Mouse (Mus musculus): Measurements from ENCODE around the gene Ccdc171. TPM values are rescaled to one million over a fixed set of nuclear protein-coding genes. Genes with fewer than 3 reads are reported as not detected.

Ccdc171 gene
- polyA plus RNA-seq, 1 experiment from 2014 or later: 2.8 TPM

- Histone ChIP-seq H3K27me3 (replicated peaks; ENCODE audit: control insufficient read depth, insufficient read depth, low read length) (no peaks in the 10 kb centered on the region), H3K9me3 (ENCODE audit: control insufficient read depth, low read length) (no peaks in the 10 kb centered on the region), H3K36me3 (ENCODE audit: control insufficient read depth, insufficient read depth, low read length) (no peaks in the 10 kb centered on the region), H3K4me3 (ENCODE audit: low read depth, low read length) (no peak overlapping the region), H3K4me1 (replicated peaks; ENCODE audit: control insufficient read depth, insufficient read depth, low read length) (no peaks in the 10 kb centered on the region), H3K27ac (ENCODE audit: low read depth) (no peak overlapping the region), H3K4me2 (ENCODE audit: low read length) (no peak overlapping the region), H3K9ac (ENCODE audit: low read length) (no peak overlapping the region)
- no peak for DNase-seq (ENCODE audit: low spot score)
- no peak for ATAC-seq (replicated peaks; ENCODE audit: low FRiP score, low TSS enrichment, low read depth)
- WGBS: 88% methylated on average over 4 of the region's 4 CpGs
Measured at GRCm38 (mm10) chr4:83651453-83651852, 126.1 kb downstream of the Ccdc171 start.

GRCm38 (mm10) chr4:83655396-83655795 lies 130.1 kb downstream of the Ccdc171 start:
- DNase-seq (ENCODE audit: low spot score) (no peak), ATAC-seq (replicated peaks; ENCODE audit: low FRiP score, low TSS enrichment, low read depth) (no peak)
- WGBS: 26% methylated on average over 6 of the region's 6 CpGs
- H3K9me3 ChIP-seq (ENCODE audit: control insufficient read depth, low read length): no peaks in the 10 kb centered on the region
- H3K9ac ChIP-seq (ENCODE audit: low read length): no peak overlapping the region
- H3K4me2 ChIP-seq (ENCODE audit: low read length): no peak overlapping the region
- H3K27ac ChIP-seq (ENCODE audit: low read depth): no peak overlapping the region
- no peak overlapping the region for H3K4me3 ChIP-seq (ENCODE audit: low read depth, low read length)
- H3K36me3 ChIP-seq (ENCODE audit: control insufficient read depth, insufficient read depth, low read length): no peaks in the 10 kb centered on the region
- H3K27me3 ChIP-seq (replicated peaks; ENCODE audit: control insufficient read depth, insufficient read depth, low read length): no peaks in the 10 kb centered on the region
- H3K4me1 ChIP-seq (replicated peaks; ENCODE audit: control insufficient read depth, insufficient read depth, low read length): no peaks in the 10 kb centered on the region

DNA sequence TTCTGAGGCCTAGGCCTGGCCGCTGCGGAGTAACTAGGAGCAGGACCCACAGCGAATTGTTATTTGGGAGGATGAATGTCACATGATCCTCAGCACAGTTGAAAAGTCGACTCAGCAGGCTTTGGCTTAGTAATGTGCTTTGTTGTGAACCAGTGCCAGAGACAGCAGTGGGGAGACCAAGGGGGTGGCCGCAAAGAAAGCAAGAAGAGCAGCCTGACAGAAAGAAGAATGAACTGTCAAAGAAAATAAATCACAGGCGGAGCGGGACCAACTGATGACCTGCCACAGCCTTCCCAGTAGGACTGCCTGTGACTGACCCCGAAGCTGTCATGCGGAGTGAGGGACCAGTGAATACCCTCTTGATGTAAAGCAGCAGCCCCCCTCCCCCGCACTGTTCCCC lies 131.2 kb downstream of the Ccdc171 start:
- Histone ChIP-seq H3K4me1 (replicated peaks; ENCODE audit: control insufficient read depth, insufficient read depth, low read length) (no peaks in the 10 kb centered on the region), H3K27me3 (replicated peaks; ENCODE audit: control insufficient read depth, insufficient read depth, low read length) (no peaks in the 10 kb centered on the region), H3K4me2 (ENCODE audit: low read length) (peak overlapping the region; percentile 16), H3K36me3 (ENCODE audit: control insufficient read depth, insufficient read depth, low read length) (no peaks in the 10 kb centered on the region), H3K4me3 (ENCODE audit: low read depth, low read length) (no peak overlapping the region), H3K9me3 (ENCODE audit: control insufficient read depth, low read length) (no peaks in the 10 kb centered on the region), H3K9ac (ENCODE audit: low read length) (no peak overlapping the region), H3K27ac (ENCODE audit: low read depth) (no peak overlapping the region; the same call in 1 of the 2 replicates)
- 20% methylated on average over 10 of the region's 10 CpGs for WGBS
- ATAC-seq (replicated peaks; ENCODE audit: low FRiP score, low TSS enrichment, low read depth) (no peak), DNase-seq (ENCODE audit: low spot score) (no peak)

DNA sequence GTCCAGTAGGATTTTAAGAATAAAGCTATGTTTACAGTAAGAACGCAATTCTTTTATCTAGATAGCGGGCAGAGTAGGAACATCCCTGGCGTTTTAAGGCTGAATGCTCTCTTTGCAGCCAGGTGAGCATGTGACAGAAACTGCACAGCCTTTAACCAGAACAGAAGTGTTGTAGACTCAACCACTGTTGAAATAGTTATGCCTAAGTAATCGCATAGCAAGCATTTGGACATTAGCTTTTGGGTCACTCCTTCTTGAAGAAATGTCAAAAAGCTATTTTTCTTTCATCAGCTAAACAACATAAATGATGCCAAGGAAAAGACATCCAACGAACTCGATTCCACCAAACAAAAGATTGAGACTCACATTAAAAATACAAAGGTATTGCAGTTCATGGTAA lies 131.7 kb downstream of the Ccdc171 start:
- no peaks in the 10 kb centered on the region for H3K36me3 ChIP-seq (ENCODE audit: control insufficient read depth, insufficient read depth, low read length)
- H3K27me3 ChIP-seq (replicated peaks; ENCODE audit: control insufficient read depth, insufficient read depth, low read length): no peaks in the 10 kb centered on the region
- ATAC-seq (replicated peaks; ENCODE audit: low FRiP score, low TSS enrichment, low read depth): no peak
- 43% methylated on average over 6 of the region's 6 CpGs for WGBS
- H3K4me1 ChIP-seq (replicated peaks; ENCODE audit: control insufficient read depth, insufficient read depth, low read length): no peaks in the 10 kb centered on the region
- no peak overlapping the region for H3K4me3 ChIP-seq (ENCODE audit: low read depth, low read length)
- no peaks in the 10 kb centered on the region for H3K9me3 ChIP-seq (ENCODE audit: control insufficient read depth, low read length)
- DNase-seq (ENCODE audit: low spot score): no peak
- H3K9ac ChIP-seq (ENCODE audit: low read length): no peak overlapping the region
- peak overlapping the region; percentile 16; the same call in 1 of the 2 replicates for H3K4me2 ChIP-seq (ENCODE audit: low read length)
- H3K27ac ChIP-seq (ENCODE audit: low read depth): no peak overlapping the region; the same call in 1 of the 2 replicates

GRCm38 (mm10) chr4:83658415-83658814 lies 133.1 kb downstream of the Ccdc171 start:
- WGBS: 84% methylated on average over 10 of the region's 10 CpGs
- no peak overlapping the region for H3K4me2 ChIP-seq (ENCODE audit: low read length)
- no peak for DNase-seq (ENCODE audit: low spot score)
- no peaks in the 10 kb centered on the region for H3K9me3 ChIP-seq (ENCODE audit: control insufficient read depth, low read length)
- no peaks in the 10 kb centered on the region for H3K4me1 ChIP-seq (replicated peaks; ENCODE audit: control insufficient read depth, insufficient read depth, low read length)
- H3K4me3 ChIP-seq (ENCODE audit: low read depth, low read length): no peak overlapping the region
- H3K36me3 ChIP-seq (ENCODE audit: control insufficient read depth, insufficient read depth, low read length): no peaks in the 10 kb centered on the region
- H3K27ac ChIP-seq (ENCODE audit: low read depth): no peak overlapping the region
- ATAC-seq (replicated peaks; ENCODE audit: low FRiP score, low TSS enrichment, low read depth): no peak
- H3K9ac ChIP-seq (ENCODE audit: low read length): no peak overlapping the region
- no peaks in the 10 kb centered on the region for H3K27me3 ChIP-seq (replicated peaks; ENCODE audit: control insufficient read depth, insufficient read depth, low read length)

DNA sequence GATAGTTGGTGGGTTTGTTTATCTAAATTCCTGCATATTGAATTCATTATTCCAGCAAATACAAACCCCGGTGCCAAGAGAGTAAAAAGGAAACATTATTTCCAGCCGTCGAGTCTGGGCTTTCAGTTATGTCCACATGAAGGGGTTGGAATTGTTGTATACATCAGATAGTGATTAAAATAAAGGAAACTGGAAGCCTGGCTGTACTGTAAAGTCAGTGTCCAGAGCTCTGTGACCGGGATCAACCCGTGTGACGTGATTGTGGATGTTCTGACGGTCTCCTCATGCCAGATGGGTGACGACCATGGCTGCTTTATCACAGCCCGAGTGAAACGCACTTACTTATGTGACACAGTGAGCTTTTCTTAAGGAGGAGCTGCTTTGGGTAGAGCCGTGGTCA lies 134.1 kb downstream of the Ccdc171 start:
- Histone ChIP-seq H3K9ac (ENCODE audit: low read length) (no peak overlapping the region), H3K9me3 (ENCODE audit: control insufficient read depth, low read length) (no peaks in the 10 kb centered on the region), H3K27ac (ENCODE audit: low read depth) (no peak overlapping the region), H3K4me2 (ENCODE audit: low read length) (no peak overlapping the region), H3K36me3 (ENCODE audit: control insufficient read depth, insufficient read depth, low read length) (no peaks in the 10 kb centered on the region), H3K27me3 (replicated peaks; ENCODE audit: control insufficient read depth, insufficient read depth, low read length) (no peaks in the 10 kb centered on the region), H3K4me3 (ENCODE audit: low read depth, low read length) (no peak overlapping the region), H3K4me1 (replicated peaks; ENCODE audit: control insufficient read depth, insufficient read depth, low read length) (no peaks in the 10 kb centered on the region)
- no peak for DNase-seq (ENCODE audit: low spot score)
- no peak for ATAC-seq (replicated peaks; ENCODE audit: low FRiP score, low TSS enrichment, low read depth)
- 70% methylated on average over 11 of the region's 11 CpGs for WGBS

DNA sequence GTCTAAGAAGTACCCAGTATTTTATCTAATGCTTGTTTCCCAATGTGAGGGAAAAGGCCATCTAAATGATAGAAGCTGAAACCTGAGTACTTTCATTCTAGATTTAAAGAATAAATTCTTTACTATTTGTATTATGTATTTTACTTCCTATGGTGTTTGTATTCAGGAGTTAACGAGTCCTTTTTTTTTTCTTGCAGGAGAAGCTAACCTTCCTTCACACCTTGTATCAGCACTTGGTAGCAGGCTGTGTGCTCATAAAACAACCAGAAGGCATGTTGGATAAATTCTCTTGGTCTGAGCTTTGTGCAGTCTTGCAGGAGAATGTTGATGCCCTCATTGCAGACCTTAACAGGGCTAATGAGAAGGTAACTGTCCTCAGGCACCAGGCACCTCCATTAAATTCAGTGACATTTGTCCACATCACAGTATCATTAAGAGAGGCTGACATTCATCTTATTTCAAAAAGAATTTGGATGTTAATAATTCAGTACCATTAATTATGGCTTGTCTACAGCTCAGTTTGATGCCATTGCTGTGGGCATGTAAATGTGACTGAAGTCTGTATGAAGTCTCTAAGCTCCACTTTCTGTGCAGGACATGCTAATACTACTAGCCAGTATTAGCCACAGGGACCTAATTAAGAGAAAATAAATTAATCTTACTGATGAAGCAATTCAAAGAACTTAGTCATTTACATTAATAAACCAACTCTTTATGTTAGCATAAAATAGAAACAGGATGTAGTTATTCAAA lies 136.3 kb downstream of the Ccdc171 start:
- H3K9ac ChIP-seq (ENCODE audit: low read length): no peak overlapping the region
- no peak overlapping the region for H3K4me3 ChIP-seq (ENCODE audit: low read depth, low read length)
- DNase-seq (ENCODE audit: low spot score): no peak
- no peak for ATAC-seq (replicated peaks; ENCODE audit: low FRiP score, low TSS enrichment, low read depth)
- H3K27ac ChIP-seq (ENCODE audit: low read depth): no peak overlapping the region
- 91% methylated on average over 1 of the region's 1 CpGs for WGBS
- H3K36me3 ChIP-seq (ENCODE audit: control insufficient read depth, insufficient read depth, low read length): no peaks in the 10 kb centered on the region
- no peak overlapping the region for H3K4me2 ChIP-seq (ENCODE audit: low read length)
- no peaks in the 10 kb centered on the region for H3K9me3 ChIP-seq (ENCODE audit: control insufficient read depth, low read length)
- no peaks in the 10 kb centered on the region for H3K27me3 ChIP-seq (replicated peaks; ENCODE audit: control insufficient read depth, insufficient read depth, low read length)
- H3K4me1 ChIP-seq (replicated peaks; ENCODE audit: control insufficient read depth, insufficient read depth, low read length): no peaks in the 10 kb centered on the region

- no peaks in the 10 kb centered on the region for H3K9me3 ChIP-seq (ENCODE audit: control insufficient read depth, low read length)
- H3K27me3 ChIP-seq (replicated peaks; ENCODE audit: control insufficient read depth, insufficient read depth, low read length): no peaks in the 10 kb centered on the region
- no peaks in the 10 kb centered on the region for H3K36me3 ChIP-seq (ENCODE audit: control insufficient read depth, insufficient read depth, low read length)
- H3K4me1 ChIP-seq (replicated peaks; ENCODE audit: control insufficient read depth, insufficient read depth, low read length): no peaks in the 10 kb centered on the region
- WGBS: 73% methylated on average over 4 of the region's 4 CpGs
- H3K4me2 ChIP-seq (ENCODE audit: low read length): no peak overlapping the region
- no peak overlapping the region for H3K9ac ChIP-seq (ENCODE audit: low read length)
- DNase-seq (ENCODE audit: low spot score) (no peak), ATAC-seq (replicated peaks; ENCODE audit: low FRiP score, low TSS enrichment, low read depth) (no peak)
- H3K27ac ChIP-seq (ENCODE audit: low read depth): no peak overlapping the region
- no peak overlapping the region for H3K4me3 ChIP-seq (ENCODE audit: low read depth, low read length)
Measured at GRCm38 (mm10) chr4:83662301-83662700, 137.0 kb downstream of the Ccdc171 start.

DNA sequence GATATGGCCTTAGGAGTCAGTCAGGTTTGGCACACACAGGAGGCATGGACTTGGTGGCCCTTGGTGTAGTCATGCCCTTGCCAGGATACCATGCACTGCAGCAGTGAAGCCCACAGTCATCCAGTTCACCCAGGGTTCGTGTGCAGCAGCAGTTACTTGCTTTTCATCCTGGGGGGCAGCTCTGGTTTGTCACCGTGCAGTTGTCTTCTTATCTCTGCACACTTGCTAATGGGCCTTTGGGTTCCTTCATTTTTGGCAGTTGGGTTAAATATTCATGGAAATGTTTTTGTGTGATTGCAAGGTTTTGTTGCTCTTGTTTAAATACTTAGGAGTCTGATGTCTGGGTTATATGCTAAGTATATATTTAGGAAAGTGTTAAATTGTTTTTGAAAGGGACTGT lies 144.2 kb downstream of the Ccdc171 start:
- Histone ChIP-seq H3K27ac (ENCODE audit: low read depth) (no peak overlapping the region), H3K27me3 (replicated peaks; ENCODE audit: control insufficient read depth, insufficient read depth, low read length) (no peaks in the 10 kb centered on the region), H3K36me3 (ENCODE audit: control insufficient read depth, insufficient read depth, low read length) (no peaks in the 10 kb centered on the region), H3K9me3 (ENCODE audit: control insufficient read depth, low read length) (no peaks in the 10 kb centered on the region), H3K4me1 (replicated peaks; ENCODE audit: control insufficient read depth, insufficient read depth, low read length) (no peaks in the 10 kb centered on the region), H3K4me3 (ENCODE audit: low read depth, low read length) (no peak overlapping the region), H3K4me2 (ENCODE audit: low read length) (no peak overlapping the region), H3K9ac (ENCODE audit: low read length) (no peak overlapping the region)
- ATAC-seq (replicated peaks; ENCODE audit: low FRiP score, low TSS enrichment, low read depth) (no peak), DNase-seq (ENCODE audit: low spot score) (no peak)
- WGBS: 71% methylated on average over 2 of the region's 2 CpGs
